Mouse (Mus musculus): Measurements from ENCODE around the gene Sox5. TPM values are rescaled to one million over a fixed set of nuclear protein-coding genes. Genes with fewer than 3 reads are reported as not detected.

Sox5 gene
- polyA plus RNA-seq, 1 experiment from 2014 or later: 23.4 TPM

DNA sequence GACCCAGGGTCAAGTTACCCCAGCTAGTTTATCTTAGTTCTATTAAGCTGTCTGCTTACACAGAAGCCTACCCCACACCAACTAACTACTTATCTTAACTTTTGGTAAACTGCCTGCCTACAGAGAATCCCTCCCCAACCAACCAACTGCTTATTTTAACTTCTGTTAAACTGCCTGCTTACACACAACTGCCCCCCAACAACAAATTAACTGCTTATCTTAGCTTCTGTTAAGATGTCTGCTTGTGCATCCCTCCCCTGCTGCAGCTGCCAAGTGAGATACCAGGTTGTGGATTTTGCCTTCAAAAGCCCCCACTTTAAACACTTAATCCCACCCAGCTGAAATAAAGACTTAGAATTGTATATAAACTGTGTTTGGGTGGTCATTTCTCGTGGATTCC, 215.9 kb downstream of the Sox5 start:
- WGBS: 80% methylated on average over 1 of the region's 1 CpGs
- no peak for ATAC-seq (replicated peaks; ENCODE audit: insufficient number of reproducible peaks, low FRiP score, low TSS enrichment, low read depth)
- Histone ChIP-seq H3K9ac (replicated peaks; ENCODE audit: low read length) (no peak overlapping the region), H3K27me3 (ENCODE audit: control insufficient read depth, insufficient read depth, low read length) (no peaks in the 10 kb centered on the region), H3K4me2 (ENCODE audit: low read depth, low read length) (no peak overlapping the region), H3K27ac (replicated peaks; ENCODE audit: low read depth, low read length) (no peak overlapping the region), H3K9me3 (replicated peaks; ENCODE audit: control insufficient read depth, low read length) (no peaks in the 10 kb centered on the region), H3K36me3 (replicated peaks; ENCODE audit: control insufficient read depth, insufficient read depth, low read depth, low read length) (no peaks in the 10 kb centered on the region), H3K4me1 (ENCODE audit: control insufficient read depth, insufficient read depth, low read length) (no peaks in the 10 kb centered on the region), H3K4me3 (ENCODE audit: low read depth, low read length) (no peak overlapping the region)
- no peak for DNase-seq (ENCODE audit: low spot score)

GRCm38 (mm10) chr6:144561718-144562117, 220.1 kb downstream of the Sox5 start:
- DNase-seq (ENCODE audit: low spot score) (no peak), ATAC-seq (replicated peaks; ENCODE audit: insufficient number of reproducible peaks, low FRiP score, low TSS enrichment, low read depth) (no peak)
- no peaks in the 10 kb centered on the region for H3K36me3 ChIP-seq (replicated peaks; ENCODE audit: control insufficient read depth, insufficient read depth, low read depth, low read length)
- H3K9me3 ChIP-seq (replicated peaks; ENCODE audit: control insufficient read depth, low read length): no peaks in the 10 kb centered on the region
- H3K27me3 ChIP-seq (ENCODE audit: control insufficient read depth, insufficient read depth, low read length): no peaks in the 10 kb centered on the region
- H3K4me2 ChIP-seq (ENCODE audit: low read depth, low read length): no peak overlapping the region
- H3K4me3 ChIP-seq (ENCODE audit: low read depth, low read length): no peak overlapping the region
- no peak overlapping the region for H3K9ac ChIP-seq (replicated peaks; ENCODE audit: low read length)
- 68% methylated on average over 5 of the region's 5 CpGs for WGBS
- H3K27ac ChIP-seq (replicated peaks; ENCODE audit: low read depth, low read length): no peak overlapping the region
- no peaks in the 10 kb centered on the region for H3K4me1 ChIP-seq (ENCODE audit: control insufficient read depth, insufficient read depth, low read length)

DNA sequence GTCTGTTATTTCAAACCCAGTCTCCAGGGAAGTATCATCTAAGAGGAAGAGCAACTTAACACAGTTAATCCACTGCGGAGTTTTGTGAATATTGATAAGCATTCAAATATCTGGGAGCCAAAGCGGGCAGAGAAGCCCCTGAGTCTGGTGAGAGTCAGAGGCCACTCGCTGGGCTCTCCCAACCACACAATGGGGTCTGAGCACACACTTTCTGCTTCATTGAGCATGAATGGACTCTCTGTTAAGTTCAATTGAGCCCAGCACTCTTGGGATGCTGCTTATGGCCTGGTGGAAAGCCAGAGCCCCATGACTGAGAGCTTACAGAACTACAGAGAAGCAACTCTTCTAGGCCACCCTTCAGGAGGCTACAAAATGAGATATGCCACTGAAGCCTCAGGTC, 221.6 kb downstream of the Sox5 start:
- Histone ChIP-seq H3K36me3 (replicated peaks; ENCODE audit: control insufficient read depth, insufficient read depth, low read depth, low read length) (no peaks in the 10 kb centered on the region), H3K4me3 (ENCODE audit: low read depth, low read length) (no peak overlapping the region), H3K9me3 (replicated peaks; ENCODE audit: control insufficient read depth, low read length) (no peaks in the 10 kb centered on the region), H3K27me3 (ENCODE audit: control insufficient read depth, insufficient read depth, low read length) (no peaks in the 10 kb centered on the region), H3K27ac (replicated peaks; ENCODE audit: low read depth, low read length) (no peak overlapping the region), H3K4me2 (ENCODE audit: low read depth, low read length) (no peak overlapping the region), H3K9ac (replicated peaks; ENCODE audit: low read length) (no peak overlapping the region), H3K4me1 (ENCODE audit: control insufficient read depth, insufficient read depth, low read length) (no peaks in the 10 kb centered on the region)
- 55% methylated on average over 3 of the region's 3 CpGs for WGBS
- ATAC-seq (replicated peaks; ENCODE audit: insufficient number of reproducible peaks, low FRiP score, low TSS enrichment, low read depth): no peak
- no peak for DNase-seq (ENCODE audit: low spot score)

DNA sequence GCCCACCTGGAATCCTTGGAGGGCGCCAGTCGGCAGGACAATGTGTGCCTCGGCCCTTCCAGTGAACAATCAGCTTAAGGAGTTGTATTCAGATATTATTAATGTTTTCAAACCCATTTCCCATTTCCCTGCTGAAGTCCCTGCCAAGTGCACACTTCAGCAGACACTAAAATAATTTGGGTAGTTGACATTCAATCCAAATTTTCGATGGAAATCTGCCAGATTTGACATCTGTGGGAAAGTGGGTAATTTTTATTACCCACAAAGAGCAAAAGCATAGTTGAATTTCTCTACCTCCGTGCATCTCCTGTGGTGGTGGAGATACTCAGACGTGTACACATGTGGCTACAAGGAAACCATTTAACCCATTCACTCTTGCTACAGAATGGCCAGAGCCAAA, 228.3 kb downstream of the Sox5 start:
- ATAC-seq (replicated peaks; ENCODE audit: insufficient number of reproducible peaks, low FRiP score, low TSS enrichment, low read depth) (no peak), DNase-seq (ENCODE audit: low spot score) (no peak)
- H3K4me1 ChIP-seq (ENCODE audit: control insufficient read depth, insufficient read depth, low read length): no peaks in the 10 kb centered on the region
- no peak overlapping the region for H3K9ac ChIP-seq (replicated peaks; ENCODE audit: low read length)
- WGBS: 77% methylated on average over 6 of the region's 6 CpGs
- no peak overlapping the region for H3K27ac ChIP-seq (replicated peaks; ENCODE audit: low read depth, low read length)
- H3K9me3 ChIP-seq (replicated peaks; ENCODE audit: control insufficient read depth, low read length): no peaks in the 10 kb centered on the region
- no peaks in the 10 kb centered on the region for H3K27me3 ChIP-seq (ENCODE audit: control insufficient read depth, insufficient read depth, low read length)
- H3K4me2 ChIP-seq (ENCODE audit: low read depth, low read length): no peak overlapping the region
- no peak overlapping the region for H3K4me3 ChIP-seq (ENCODE audit: low read depth, low read length)
- H3K36me3 ChIP-seq (replicated peaks; ENCODE audit: control insufficient read depth, insufficient read depth, low read depth, low read length): no peaks in the 10 kb centered on the region

GRCm38 (mm10) chr6:144548991-144549390, 232.8 kb downstream of the Sox5 start:
- Histone ChIP-seq H3K9ac (replicated peaks; ENCODE audit: low read length) (no peak overlapping the region), H3K36me3 (replicated peaks; ENCODE audit: control insufficient read depth, insufficient read depth, low read depth, low read length) (no peaks in the 10 kb centered on the region), H3K4me3 (ENCODE audit: low read depth, low read length) (no peak overlapping the region), H3K4me2 (ENCODE audit: low read depth, low read length) (no peak overlapping the region), H3K9me3 (replicated peaks; ENCODE audit: control insufficient read depth, low read length) (no peaks in the 10 kb centered on the region), H3K27ac (replicated peaks; ENCODE audit: low read depth, low read length) (no peak overlapping the region), H3K27me3 (ENCODE audit: control insufficient read depth, insufficient read depth, low read length) (no peaks in the 10 kb centered on the region), H3K4me1 (ENCODE audit: control insufficient read depth, insufficient read depth, low read length) (no peaks in the 10 kb centered on the region)
- ATAC-seq (replicated peaks; ENCODE audit: insufficient number of reproducible peaks, low FRiP score, low TSS enrichment, low read depth): no peak
- no peak for DNase-seq (ENCODE audit: low spot score)
- WGBS: 92% methylated on average over 8 of the region's 8 CpGs

DNA sequence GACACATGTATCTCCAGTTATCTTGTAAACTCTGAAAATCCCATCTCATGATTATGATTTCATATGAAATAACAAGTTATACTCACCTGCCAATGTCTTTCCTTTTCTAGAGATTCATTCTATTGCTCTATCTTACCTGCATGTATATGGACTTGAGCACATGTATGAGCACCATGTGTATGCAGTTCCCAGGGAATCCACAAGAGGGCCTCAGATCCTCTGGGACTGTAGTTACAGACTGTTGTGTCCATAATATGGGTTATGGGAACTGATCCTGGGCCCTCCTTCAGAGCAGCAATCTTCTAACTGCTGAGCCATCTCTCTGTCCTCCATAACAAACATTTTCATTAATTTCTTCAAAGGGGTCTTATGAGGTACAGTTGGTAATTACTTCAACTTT, 234.6 kb downstream of the Sox5 start:
- H3K27me3 ChIP-seq (ENCODE audit: control insufficient read depth, insufficient read depth, low read length): no peaks in the 10 kb centered on the region
- H3K9me3 ChIP-seq (replicated peaks; ENCODE audit: control insufficient read depth, low read length): no peaks in the 10 kb centered on the region
- H3K4me2 ChIP-seq (ENCODE audit: low read depth, low read length): no peak overlapping the region
- no peaks in the 10 kb centered on the region for H3K36me3 ChIP-seq (replicated peaks; ENCODE audit: control insufficient read depth, insufficient read depth, low read depth, low read length)
- H3K27ac ChIP-seq (replicated peaks; ENCODE audit: low read depth, low read length): no peak overlapping the region
- no peak overlapping the region for H3K4me3 ChIP-seq (ENCODE audit: low read depth, low read length)
- DNase-seq (ENCODE audit: low spot score) (no peak), ATAC-seq (replicated peaks; ENCODE audit: insufficient number of reproducible peaks, low FRiP score, low TSS enrichment, low read depth) (no peak)
- H3K4me1 ChIP-seq (ENCODE audit: control insufficient read depth, insufficient read depth, low read length): no peaks in the 10 kb centered on the region
- H3K9ac ChIP-seq (replicated peaks; ENCODE audit: low read length): no peak overlapping the region

GRCm38 (mm10) chr6:144545549-144545948, 236.2 kb downstream of the Sox5 start:
- Histone ChIP-seq H3K9me3 (replicated peaks; ENCODE audit: control insufficient read depth, low read length) (no peaks in the 10 kb centered on the region), H3K27ac (replicated peaks; ENCODE audit: low read depth, low read length) (no peak overlapping the region), H3K4me1 (ENCODE audit: control insufficient read depth, insufficient read depth, low read length) (no peaks in the 10 kb centered on the region), H3K27me3 (ENCODE audit: control insufficient read depth, insufficient read depth, low read length) (no peaks in the 10 kb centered on the region), H3K9ac (replicated peaks; ENCODE audit: low read length) (no peak overlapping the region), H3K4me3 (ENCODE audit: low read depth, low read length) (no peak overlapping the region), H3K36me3 (replicated peaks; ENCODE audit: control insufficient read depth, insufficient read depth, low read depth, low read length) (no peaks in the 10 kb centered on the region), H3K4me2 (ENCODE audit: low read depth, low read length) (no peak overlapping the region)
- ATAC-seq (replicated peaks; ENCODE audit: insufficient number of reproducible peaks, low FRiP score, low TSS enrichment, low read depth): no peak
- no peak for DNase-seq (ENCODE audit: low spot score)
- 90% methylated on average over 8 of the region's 8 CpGs for WGBS

GRCm38 (mm10) chr6:144541316-144541715, 240.5 kb downstream of the Sox5 start:
- Histone ChIP-seq H3K4me2 (ENCODE audit: low read depth, low read length) (no peak overlapping the region), H3K27ac (replicated peaks; ENCODE audit: low read depth, low read length) (no peak overlapping the region), H3K36me3 (replicated peaks; ENCODE audit: control insufficient read depth, insufficient read depth, low read depth, low read length) (no peaks in the 10 kb centered on the region), H3K9me3 (replicated peaks; ENCODE audit: control insufficient read depth, low read length) (no peaks in the 10 kb centered on the region), H3K27me3 (ENCODE audit: control insufficient read depth, insufficient read depth, low read length) (no peaks in the 10 kb centered on the region), H3K4me3 (ENCODE audit: low read depth, low read length) (no peak overlapping the region), H3K4me1 (ENCODE audit: control insufficient read depth, insufficient read depth, low read length) (no peaks in the 10 kb centered on the region), H3K9ac (replicated peaks; ENCODE audit: low read length) (no peak overlapping the region)
- no peak for ATAC-seq (replicated peaks; ENCODE audit: insufficient number of reproducible peaks, low FRiP score, low TSS enrichment, low read depth)
- 85% methylated on average over 9 of the region's 9 CpGs for WGBS
- DNase-seq (ENCODE audit: low spot score): no peak
